In the genomic region with DNA sequence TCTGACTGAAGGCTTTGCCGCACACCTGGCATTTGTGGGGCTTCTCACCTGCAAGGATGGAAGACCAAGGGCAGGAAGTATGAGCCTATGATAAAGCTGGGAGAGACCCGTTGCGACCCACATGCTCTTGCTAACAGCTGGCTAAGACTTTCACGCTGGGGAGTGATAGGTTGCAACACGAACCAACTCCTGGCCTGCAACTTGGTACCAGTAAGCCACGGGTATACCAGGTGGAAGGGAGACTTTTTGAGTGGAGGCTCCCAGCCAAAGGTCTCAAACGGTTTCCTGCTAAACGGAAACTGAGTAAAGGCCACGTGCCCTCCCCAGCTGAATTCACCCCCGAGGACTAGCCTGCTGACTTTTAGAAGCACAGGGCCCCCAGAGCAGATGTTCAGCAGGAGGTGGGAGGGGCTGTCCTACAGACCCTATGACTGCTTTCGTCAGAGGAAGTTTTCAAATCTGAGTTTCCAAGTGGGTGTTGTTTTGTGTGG, we compare ENCODE assay signal across 17 mouse cellular contexts. TPM values are rescaled to one million over a fixed set of nuclear protein-coding genes. Genes with fewer than 3 reads are reported as not detected.
DNase-seq lines count a peak whose midpoint lies in the region; ATAC-seq lines count a peak whose summit lies in the region.
"Had no signal": no experiment of that assay in that cellular context is flagged by ENCODE, and none has a peak within 500 bp of the region (broad histone marks: within the 10 kb centered on the region; RNA-seq: fewer than 3 reads in every experiment).

No protein-coding gene starts in this region.

- ATAC-seq in midbrain, embryonic 11.5 days (ENCODE audit: low FRiP score) = no peak
- ATAC-seq in midbrain, embryonic 16.5 days = no peak
- peak; percentile 84 for ATAC-seq in activated CD4-positive, CD25-positive, alpha-beta regulatory T cell, adult 4 months
- ATAC-seq: forebrain, embryonic 14.5 days; hindbrain, postnatal 0 days had no signal

- no peaks in the 10 kb centered on the region for H3K36me3 ChIP-seq in midbrain, embryonic 11.5 days (ENCODE audit: control insufficient read depth, insufficient read depth, low read length)
- H3K36me3 ChIP-seq in midbrain, embryonic 16.5 days (ENCODE audit: control insufficient read depth, insufficient read depth, low read length) = no peaks in the 10 kb centered on the region
- H3K36me3 ChIP-seq: embryonic facial prominence, embryonic 15.5 days; limb, embryonic 15.5 days; midbrain, embryonic 12.5 days had no signal

- H3K27me3 ChIP-seq in midbrain, embryonic 11.5 days (ENCODE audit: control insufficient read depth, insufficient read depth, low read length) = peaks cover 61% of the 10 kb centered on the region
- peaks cover 50% of the 10 kb centered on the region for H3K27me3 ChIP-seq in midbrain, embryonic 16.5 days (ENCODE audit: control insufficient read depth, insufficient read depth, low read depth, low read length)

- DNase-seq in midbrain, embryonic 11.5 days (ENCODE audit: low spot score, missing footprints) = peak; percentile 87
- DNase-seq in naive thymus-derived CD4-positive, alpha-beta T cell, adult 2 months (ENCODE audit: low read depth) = peak; percentile 69
- peak; percentile 89 for DNase-seq in thymus, postnatal 25 days
- no peak for DNase-seq in kidney, postnatal 25 days
- no peak for DNase-seq in lung, adult 18-20 months
- DNase-seq in frontal cortex, postnatal 10 days (ENCODE audit: low spot score in 2 of 2) = no peak
- DNase-seq: cerebellum, postnatal 14 days; gastrocnemius, adult 2 months had no signal

- WGBS in midbrain, embryonic 11.5 days = 12% methylated on average over 11 of the region's 11 CpGs
- 15% methylated on average over 11 of the region's 11 CpGs for WGBS in midbrain, embryonic 16.5 days

- no peak overlapping the region for H3K4me3 ChIP-seq in midbrain, embryonic 11.5 days (ENCODE audit: low read depth, low read length)
- no peak overlapping the region for H3K4me3 ChIP-seq in midbrain, embryonic 16.5 days (ENCODE audit: low read depth, low read length)
- H3K4me3 ChIP-seq: embryonic facial prominence, embryonic 15.5 days; gastrocnemius, adult 2 months; limb, embryonic 15.5 days; midbrain, embryonic 12.5 days had no signal

- peaks cover 8% of the 10 kb centered on the region for H3K4me1 ChIP-seq in midbrain, embryonic 11.5 days (ENCODE audit: control insufficient read depth, insufficient read depth, low read length)
- peaks cover 11% of the 10 kb centered on the region for H3K4me1 ChIP-seq in midbrain, embryonic 16.5 days (ENCODE audit: control insufficient read depth, insufficient read depth, low read length)

- no peaks in the 10 kb centered on the region for H3K9me3 ChIP-seq in midbrain, embryonic 11.5 days (ENCODE audit: control insufficient read depth, low read length)
- H3K9me3 ChIP-seq in midbrain, embryonic 16.5 days (replicated peaks; ENCODE audit: control insufficient read depth, low read length, poor library complexity, severe bottlenecking) = no peaks in the 10 kb centered on the region
- H3K9me3 ChIP-seq: embryonic facial prominence, embryonic 15.5 days; limb, embryonic 15.5 days; midbrain, embryonic 12.5 days had no signal

- H3K9ac ChIP-seq in midbrain, embryonic 11.5 days (ENCODE audit: low read length) = no peak overlapping the region
- H3K9ac ChIP-seq in midbrain, embryonic 16.5 days (ENCODE audit: low read depth, low read length) = no peak overlapping the region
- H3K9ac ChIP-seq: embryonic facial prominence, embryonic 15.5 days; limb, embryonic 15.5 days; midbrain, embryonic 12.5 days had no signal

- no peak overlapping the region for H3K27ac ChIP-seq in midbrain, embryonic 11.5 days (ENCODE audit: low read depth, low read length)
- no peak overlapping the region for H3K27ac ChIP-seq in midbrain, embryonic 16.5 days (ENCODE audit: low read length)
- H3K27ac ChIP-seq: embryonic facial prominence, embryonic 15.5 days; gastrocnemius, adult 2 months; hindbrain, postnatal 0 days; kidney, postnatal 0 days; limb, embryonic 15.5 days; midbrain, embryonic 12.5 days had no signal

- H3K4me2 ChIP-seq in midbrain, embryonic 11.5 days = no peak overlapping the region
- no peak overlapping the region for H3K4me2 ChIP-seq in midbrain, embryonic 16.5 days (ENCODE audit: low read length)
- H3K4me2 ChIP-seq: embryonic facial prominence, embryonic 15.5 days; limb, embryonic 15.5 days; midbrain, embryonic 12.5 days had no signal

RNA-seq across cellular contexts. Expression of gene Gfi1, which starts 7.9 kb away (rescaled TPM):
- polyA plus RNA-seq in midbrain, embryonic 11.5 days (2014; fragmentation: Nextera tagmentation; extraction: Ambion mirVana) = not detected in 2 replicates
- polyA plus RNA-seq in midbrain, embryonic 16.5 days (2015; fragmentation: Nextera tagmentation; extraction: Ambion mirVana) = not detected in 2 replicates
- polyA plus RNA-seq in activated CD4-positive, CD25-positive, alpha-beta regulatory T cell, adult 4 months (2017; shearing (Covaris generic)) = 1 to 10 TPM; 2.6 to 3.1 TPM
- polyA plus RNA-seq: forebrain, embryonic 14.5 days; kidney, postnatal 0 days; midbrain, embryonic 12.5 days; neural tube, embryonic 11.5 days had no signal

Comparison
In these comparisons a context has a peak if more than half of its experiments do, and no peak if none do; other contexts are left out.
1. DNase-seq: peak in midbrain, embryonic 11.5 days (single experiment), naive thymus-derived CD4-positive, alpha-beta T cell, adult 2 months (single experiment) and thymus, postnatal 25 days (single experiment); none in kidney, postnatal 25 days (0 of 2), lung, adult 18-20 months (0 of 2) and frontal cortex, postnatal 10 days (0 of 2).